Mouse (Mus musculus): ENCODE measurements around the gene Cdh26. TPM values are rescaled to one million over a fixed set of nuclear protein-coding genes. Genes with fewer than 3 reads are reported as not detected.

Cdh26 gene
- total RNA-seq, 2 experiments from 2014 or later = 0.21 TPM; not detected in 1

GRCm38 (mm10) chr2:178428676-178429075, 1.7 kb upstream of the Cdh26 start:
- intact Hi-C loops (cut with DNase I) = loop anchor here (10.0 kb wide), 1 partner anchor 236 kb away; no protein-coding TSS in a partner anchor
- no peak for DNase-seq (ENCODE audit: extremely low spot score in 1 of 2, low spot score in 2 of 2)

- DNase-seq (ENCODE audit: extremely low spot score in 1 of 2, low spot score in 2 of 2) = no peak
- intact Hi-C loops (cut with DNase I) = loop anchor here (10.0 kb wide), 1 partner anchor 235 kb away; no protein-coding TSS in a partner anchor
Observed at GRCm38 (mm10) chr2:178429426-178429825, 905 bp upstream of the Cdh26 start.

- DNase-seq (ENCODE audit: extremely low spot score in 1 of 2, low spot score in 2 of 2) = no peak
- intact Hi-C loops (cut with DNase I) = no loop called here
Observed at GRCm38 (mm10) chr2:178433495-178433894, 3.2 kb downstream of the Cdh26 start.

GRCm38 (mm10) chr2:178433903-178434302, 3.6 kb downstream of the Cdh26 start:
- intact Hi-C loops (cut with DNase I) = no loop called here
- no peak for DNase-seq (ENCODE audit: extremely low spot score in 1 of 2, low spot score in 2 of 2)

GRCm38 (mm10) chr2:178437311-178437710, 7.0 kb downstream of the Cdh26 start:
- DNase-seq (ENCODE audit: extremely low spot score in 1 of 2, low spot score in 2 of 2) = peak in 1 of 2 experiments; percentile 39
- intact Hi-C loops (cut with DNase I) = no loop called here

- no peak for DNase-seq (ENCODE audit: extremely low spot score in 1 of 2, low spot score in 2 of 2)
- intact Hi-C loops (cut with DNase I) = no loop called here
Observed at GRCm38 (mm10) chr2:178449386-178449785, 19.1 kb downstream of the Cdh26 start.

- intact Hi-C loops (cut with DNase I) = no loop called here
- no peak for DNase-seq (ENCODE audit: extremely low spot score in 1 of 2, low spot score in 2 of 2)
Observed at GRCm38 (mm10) chr2:178450236-178450635, 19.9 kb downstream of the Cdh26 start.

GRCm38 (mm10) chr2:178450961-178451360, 20.6 kb downstream of the Cdh26 start:
- intact Hi-C loops (cut with DNase I) = no loop called here
- no peak for DNase-seq (ENCODE audit: extremely low spot score in 1 of 2, low spot score in 2 of 2)

- intact Hi-C loops (cut with DNase I) = no loop called here
- no peak for DNase-seq (ENCODE audit: extremely low spot score in 1 of 2, low spot score in 2 of 2)
Observed at GRCm38 (mm10) chr2:178454664-178455516, 24.6 kb downstream of the Cdh26 start.

GRCm38 (mm10) chr2:178457414-178457813, 27.1 kb downstream of the Cdh26 start:
- intact Hi-C loops (cut with DNase I) = no loop called here
- DNase-seq (ENCODE audit: extremely low spot score in 1 of 2, low spot score in 2 of 2) = no peak

GRCm38 (mm10) chr2:178460353-178460752, 30.0 kb downstream of the Cdh26 start:
- no peak for DNase-seq (ENCODE audit: extremely low spot score in 1 of 2, low spot score in 2 of 2)
- intact Hi-C loops (cut with DNase I) = no loop called here

GRCm38 (mm10) chr2:178471546-178472480, 41.5 kb downstream of the Cdh26 start:
- intact Hi-C loops (cut with DNase I) = no loop called here
- DNase-seq (ENCODE audit: extremely low spot score in 1 of 2, low spot score in 2 of 2) = no peak

- no peak for DNase-seq (ENCODE audit: extremely low spot score in 1 of 2, low spot score in 2 of 2)
Observed at GRCm38 (mm10) chr2:178473916-178474315, 43.6 kb downstream of the Cdh26 start.

GRCm38 (mm10) chr2:178477228-178477627, 46.9 kb downstream of the Cdh26 start:
- no peak for DNase-seq (ENCODE audit: extremely low spot score in 1 of 2, low spot score in 2 of 2)
- intact Hi-C loops (cut with DNase I) = no loop called here

More at GRCm38 (mm10) chr2:178473916-178474315, 43.6 kb downstream of the Cdh26 start:
- intact Hi-C loops (cut with DNase I) = no loop called here

- intact Hi-C loops (cut with DNase I) = no loop called here
- DNase-seq (ENCODE audit: extremely low spot score in 1 of 2, low spot score in 2 of 2) = no peak
Observed at GRCm38 (mm10) chr2:178479011-178479410, 48.7 kb downstream of the Cdh26 start.

GRCm38 (mm10) chr2:178480932-178481331, 50.6 kb downstream of the Cdh26 start:
- intact Hi-C loops (cut with DNase I) = no loop called here
- no peak for DNase-seq (ENCODE audit: extremely low spot score in 1 of 2, low spot score in 2 of 2)

- intact Hi-C loops (cut with DNase I) = no loop called here
Observed at GRCm38 (mm10) chr2:178483462-178483861, 53.1 kb downstream of the Cdh26 start.

GRCm38 (mm10) chr2:178488276-178488675, 57.9 kb downstream of the Cdh26 start:
- DNase-seq (ENCODE audit: extremely low spot score in 1 of 2, low spot score in 2 of 2) = no peak
- intact Hi-C loops (cut with DNase I) = no loop called here

More at GRCm38 (mm10) chr2:178483462-178483861, 53.1 kb downstream of the Cdh26 start:
- no peak for DNase-seq (ENCODE audit: extremely low spot score in 1 of 2, low spot score in 2 of 2)

- no peak for DNase-seq (ENCODE audit: extremely low spot score in 1 of 2, low spot score in 2 of 2)
- intact Hi-C loops (cut with DNase I) = no loop called here
Observed at GRCm38 (mm10) chr2:178490245-178490920, 60.1 kb downstream of the Cdh26 start.

Measured in left cerebral cortex, postnatal 10 days (tissue).